Mouse (Mus musculus): ENCODE results near the gene Atf7. TPM values are rescaled to one million over a fixed set of nuclear protein-coding genes. Genes with fewer than 3 reads are reported as not detected.

Gene Atf7
- polyA plus RNA-seq, 1 experiment from 2014 or later: 25.1 TPM

GRCm38 (mm10) chr15:102506864-102507263 lies 118.4 kb downstream of the Atf7 start:
- no peak overlapping the region for H3K27ac ChIP-seq (replicated peaks)
- peaks cover 32% of the 10 kb centered on the region for H3K4me1 ChIP-seq
- no peak for DNase-seq (ENCODE audit: low spot score)
- H3K9me3 ChIP-seq: no peaks in the 10 kb centered on the region
- WGBS: 92% methylated on average over 1 of the region's 1 CpGs
- H3K27me3 ChIP-seq (replicated peaks; ENCODE audit: low read depth, poor library complexity, severe bottlenecking): no peaks in the 10 kb centered on the region
- peaks cover 66% of the 10 kb centered on the region for H3K36me3 ChIP-seq (replicated peaks)
- no peak overlapping the region for H3K4me3 ChIP-seq

GRCm38 (mm10) chr15:102506464-102506830 lies 118.8 kb downstream of the Atf7 start:
- Histone ChIP-seq H3K9me3 (no peaks in the 10 kb centered on the region), H3K36me3 (replicated peaks) (peaks cover 70% of the 10 kb centered on the region), H3K4me1 (peaks cover 28% of the 10 kb centered on the region), H3K27ac (replicated peaks) (no peak overlapping the region), H3K4me3 (no peak overlapping the region), H3K27me3 (replicated peaks; ENCODE audit: low read depth, poor library complexity, severe bottlenecking) (no peaks in the 10 kb centered on the region)
- WGBS: 69% methylated on average over 2 of the region's 2 CpGs
- DNase-seq (ENCODE audit: low spot score): no peak

GRCm38 (mm10) chr15:102505770-102506463 lies 119.3 kb downstream of the Atf7 start:
- WGBS: 92% methylated on average over 9 of the region's 9 CpGs
- Histone ChIP-seq H3K4me3 (no peak overlapping the region), H3K4me1 (peaks cover 22% of the 10 kb centered on the region), H3K27ac (replicated peaks) (no peak overlapping the region), H3K9me3 (no peaks in the 10 kb centered on the region), H3K36me3 (replicated peaks) (peaks cover 76% of the 10 kb centered on the region), H3K27me3 (replicated peaks; ENCODE audit: low read depth, poor library complexity, severe bottlenecking) (no peaks in the 10 kb centered on the region)
- no peak for DNase-seq (ENCODE audit: low spot score)

DNA sequence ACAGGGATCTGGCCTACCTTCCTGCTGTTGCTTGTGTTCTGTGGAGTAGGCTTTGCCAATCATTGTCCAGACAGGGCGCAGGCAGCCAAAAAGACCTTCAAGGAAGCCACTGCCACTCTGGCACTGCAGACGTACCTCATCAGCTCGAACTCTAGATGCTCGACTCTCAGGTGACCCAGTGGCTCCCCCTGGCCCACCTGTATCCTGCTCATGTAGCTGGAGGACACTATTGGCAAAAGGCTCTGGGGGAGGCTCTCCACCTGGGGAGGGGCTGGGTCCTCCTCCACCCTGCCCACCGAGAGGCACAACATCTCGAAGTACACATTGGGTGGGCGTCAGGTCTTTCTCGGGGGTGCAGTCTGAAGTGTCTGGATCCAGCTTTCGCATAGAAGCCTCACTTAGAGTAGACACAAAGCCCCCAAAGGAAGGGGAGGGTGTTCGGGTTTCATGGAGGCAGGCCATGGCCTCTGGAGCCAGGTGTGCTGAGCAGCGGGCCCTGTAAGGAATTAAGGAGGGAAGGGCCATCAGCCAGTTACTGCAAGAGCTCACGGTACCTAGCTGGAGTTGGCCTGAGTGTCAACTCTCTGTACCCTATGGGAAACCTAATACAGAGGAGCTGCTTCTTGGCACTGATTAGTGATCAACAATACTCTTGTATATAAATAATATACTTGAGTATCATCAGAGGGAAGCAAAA lies 120.0 kb downstream of the Atf7 start:
- H3K36me3 ChIP-seq (replicated peaks): peaks cover 83% of the 10 kb centered on the region

DNA sequence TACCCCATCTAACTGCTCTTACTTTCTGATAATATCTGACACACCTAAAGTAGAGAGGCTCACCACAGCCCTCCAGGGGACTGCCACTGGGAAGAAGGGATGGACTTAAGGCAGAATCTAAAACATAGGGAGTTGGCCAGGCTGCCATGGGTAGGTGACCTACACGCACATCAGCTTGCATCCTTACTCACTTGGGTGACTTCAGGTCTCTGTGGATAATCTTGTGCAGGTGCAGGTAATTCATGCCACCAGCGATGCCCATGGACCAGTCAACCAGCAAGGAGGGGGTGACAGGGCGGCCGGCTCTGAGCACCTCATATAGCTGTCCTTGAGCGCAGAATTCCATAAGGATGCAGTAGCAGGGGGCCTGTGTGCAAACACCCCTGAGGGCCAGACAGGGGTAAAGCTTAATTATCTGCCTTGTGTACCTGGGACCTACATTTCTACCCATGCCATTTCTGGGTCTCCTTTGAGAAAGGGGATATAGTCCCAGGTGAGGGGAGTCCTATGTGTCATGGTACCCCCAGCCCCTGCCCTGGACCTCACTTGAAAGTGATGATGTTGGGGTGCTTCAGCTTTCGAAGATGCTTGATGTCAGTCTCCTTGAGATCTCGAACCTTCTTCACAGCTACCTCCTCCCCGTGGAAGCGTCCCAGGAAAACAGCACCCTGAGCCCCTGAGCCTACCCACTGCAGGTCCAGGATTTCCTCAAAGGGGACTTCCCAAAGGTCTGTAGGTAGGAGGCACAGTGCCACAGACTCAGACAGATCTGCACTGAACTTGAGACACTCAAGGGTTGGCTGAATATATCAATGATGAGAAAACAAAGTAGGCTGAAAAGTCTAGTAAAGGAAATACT lies 121.1 kb downstream of the Atf7 start:
- peaks cover 93% of the 10 kb centered on the region for H3K36me3 ChIP-seq (replicated peaks)
- no peak overlapping the region for H3K4me3 ChIP-seq
- H3K9me3 ChIP-seq: no peaks in the 10 kb centered on the region
- H3K4me1 ChIP-seq: peaks cover 6% of the 10 kb centered on the region; the same call in 1 of the 2 replicates
- 89% methylated on average over 9 of the region's 9 CpGs for WGBS
- no peak for DNase-seq (ENCODE audit: low spot score)
- H3K27ac ChIP-seq (replicated peaks): no peak overlapping the region
- H3K27me3 ChIP-seq (replicated peaks; ENCODE audit: low read depth, poor library complexity, severe bottlenecking): no peaks in the 10 kb centered on the region

More for the DNA sequence above, 120.0 kb downstream of the Atf7 start:
- Histone ChIP-seq H3K4me1 (peaks cover 15% of the 10 kb centered on the region), H3K27ac (replicated peaks) (no peak overlapping the region), H3K4me3 (no peak overlapping the region), H3K9me3 (no peaks in the 10 kb centered on the region), H3K27me3 (replicated peaks; ENCODE audit: low read depth, poor library complexity, severe bottlenecking) (no peaks in the 10 kb centered on the region)
- WGBS: 79% methylated on average over 12 of the region's 12 CpGs
- no peak for DNase-seq (ENCODE audit: low spot score)

DNA sequence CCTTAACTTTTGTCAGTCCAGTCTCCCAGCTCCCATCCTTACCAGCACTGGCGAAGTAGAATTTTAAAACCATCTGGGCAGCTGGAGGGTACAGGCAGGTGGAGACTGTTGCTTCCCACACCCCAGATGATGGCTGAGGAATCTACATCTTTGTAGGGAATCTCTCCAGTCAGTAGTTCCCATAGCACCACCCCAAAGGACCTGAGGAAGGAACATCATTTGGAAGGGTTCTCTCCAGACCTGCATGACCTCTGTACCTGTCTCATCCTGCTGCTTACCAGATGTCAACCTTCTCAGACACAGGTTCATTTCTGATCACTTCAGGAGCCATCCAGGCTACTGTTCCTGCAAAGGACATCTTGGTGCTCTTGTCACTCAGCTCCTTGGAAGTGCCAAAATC lies 121.8 kb downstream of the Atf7 start, which contains the start of gene Gm10337:
Gene Gm10337 (plus strand): TSS at position 276 of the 400 bp plus-strand sequence.
- Histone ChIP-seq H3K9me3 (no peaks in the 10 kb centered on the region), H3K27ac (replicated peaks) (no peak within 1 kb of the TSS), H3K4me3 (no peak within 1 kb of the TSS), H3K36me3 (replicated peaks) (peaks cover 95% of the 10 kb centered on the region), H3K4me1 (peaks cover 6% of the 10 kb centered on the region; the same call in 1 of the 2 replicates), H3K27me3 (replicated peaks; ENCODE audit: low read depth, poor library complexity, severe bottlenecking) (no peaks in the 10 kb centered on the region)
- WGBS: 93% methylated on average over 1 of the region's 1 CpGs
- no peak for DNase-seq (ENCODE audit: low spot score)

- H3K4me1 ChIP-seq: peaks cover 6% of the 10 kb centered on the region; the same call in 1 of the 2 replicates
- no peaks in the 10 kb centered on the region for H3K9me3 ChIP-seq
- H3K36me3 ChIP-seq (replicated peaks): peaks cover 96% of the 10 kb centered on the region
- 78% methylated on average over 9 of the region's 9 CpGs for WGBS
- DNase-seq (ENCODE audit: low spot score): no peak
- no peaks in the 10 kb centered on the region for H3K27me3 ChIP-seq (replicated peaks; ENCODE audit: low read depth, poor library complexity, severe bottlenecking)
- no peak overlapping the region for H3K4me3 ChIP-seq
- no peak overlapping the region for H3K27ac ChIP-seq (replicated peaks)
Observed at GRCm38 (mm10) chr15:102502254-102502840, 122.9 kb downstream of the Atf7 start.

DNA sequence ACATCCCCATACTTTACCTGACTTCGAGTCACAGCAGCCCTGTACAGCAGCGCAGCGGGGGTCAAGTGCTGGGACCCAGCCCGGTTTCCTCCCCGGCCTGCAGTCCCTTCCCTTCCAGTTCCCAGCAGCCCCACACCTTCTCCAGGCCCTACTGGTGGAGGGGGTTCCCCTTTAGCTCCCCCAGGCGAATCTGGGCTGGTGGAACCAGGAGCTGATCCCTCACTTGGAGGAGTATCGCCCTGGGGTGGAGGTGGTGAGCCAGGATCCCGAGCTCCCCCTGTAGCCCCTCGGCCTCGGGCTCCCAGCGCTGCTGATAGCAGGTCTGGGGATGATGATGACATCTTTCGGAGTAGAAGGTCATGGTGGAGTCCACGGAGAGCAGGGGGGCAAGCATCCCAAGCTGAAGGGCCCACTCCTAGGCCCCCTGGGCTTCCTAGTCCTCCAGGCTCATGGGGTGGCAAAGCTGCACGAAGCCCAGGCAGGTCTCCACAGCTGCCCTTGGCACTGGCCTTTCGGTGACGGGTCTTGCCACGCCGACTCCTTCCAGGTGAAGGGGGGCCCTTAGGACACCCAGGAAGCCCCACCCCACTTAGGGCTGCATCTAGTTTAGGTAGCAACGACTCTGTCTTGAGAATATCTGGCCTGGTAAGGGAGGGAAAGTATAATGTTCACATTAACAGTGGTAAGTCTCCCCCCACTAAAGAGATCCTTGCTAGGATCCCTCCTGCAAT lies 124.0 kb downstream of the Atf7 start:
- Histone ChIP-seq H3K36me3 (replicated peaks) (peaks cover 99% of the 10 kb centered on the region), H3K27ac (replicated peaks) (no peak overlapping the region), H3K27me3 (replicated peaks; ENCODE audit: low read depth, poor library complexity, severe bottlenecking) (no peaks in the 10 kb centered on the region), H3K4me1 (peaks cover 6% of the 10 kb centered on the region; the same call in 1 of the 2 replicates), H3K9me3 (no peaks in the 10 kb centered on the region), H3K4me3 (no peak overlapping the region)
- no peak for DNase-seq (ENCODE audit: low spot score)
- 89% methylated on average over 19 of the region's 19 CpGs for WGBS

GRCm38 (mm10) chr15:102500479-102500878 lies 124.8 kb downstream of the Atf7 start:
- 94% methylated on average over 5 of the region's 5 CpGs for WGBS
- Histone ChIP-seq H3K36me3 (replicated peaks) (peaks cover 99% of the 10 kb centered on the region), H3K4me3 (no peak overlapping the region), H3K27ac (replicated peaks) (no peak overlapping the region), H3K27me3 (replicated peaks; ENCODE audit: low read depth, poor library complexity, severe bottlenecking) (no peaks in the 10 kb centered on the region), H3K4me1 (peaks cover 3% of the 10 kb centered on the region; the same call in 1 of the 2 replicates), H3K9me3 (no peaks in the 10 kb centered on the region)
- no peak for DNase-seq (ENCODE audit: low spot score)

DNA sequence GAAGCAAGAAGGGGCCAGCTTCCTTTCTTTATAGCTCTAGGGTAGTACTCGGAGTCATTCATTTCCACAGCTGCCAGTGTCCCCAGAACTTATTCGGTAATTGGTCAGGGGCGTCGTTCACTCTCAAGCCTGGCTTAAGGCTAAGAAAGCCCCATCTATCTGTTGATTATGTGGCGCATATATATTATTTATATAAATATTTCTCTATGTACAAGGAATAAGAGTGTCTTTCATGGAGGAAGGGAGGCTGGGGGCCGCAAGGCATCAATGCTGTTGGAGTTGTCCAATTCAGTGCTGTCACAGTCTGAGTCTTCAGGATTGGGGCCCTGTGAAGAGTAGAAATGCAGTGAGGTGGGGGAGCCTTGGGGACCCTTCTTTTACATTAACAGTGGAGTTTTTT lies 125.4 kb downstream of the Atf7 start:
- WGBS: 92% methylated on average over 6 of the region's 6 CpGs
- Histone ChIP-seq H3K36me3 (replicated peaks) (peaks cover 99% of the 10 kb centered on the region), H3K4me3 (no peak overlapping the region), H3K27ac (replicated peaks) (no peak overlapping the region), H3K4me1 (no peaks in the 10 kb centered on the region), H3K9me3 (no peaks in the 10 kb centered on the region), H3K27me3 (replicated peaks; ENCODE audit: low read depth, poor library complexity, severe bottlenecking) (no peaks in the 10 kb centered on the region)
- DNase-seq (ENCODE audit: low spot score): no peak

DNA sequence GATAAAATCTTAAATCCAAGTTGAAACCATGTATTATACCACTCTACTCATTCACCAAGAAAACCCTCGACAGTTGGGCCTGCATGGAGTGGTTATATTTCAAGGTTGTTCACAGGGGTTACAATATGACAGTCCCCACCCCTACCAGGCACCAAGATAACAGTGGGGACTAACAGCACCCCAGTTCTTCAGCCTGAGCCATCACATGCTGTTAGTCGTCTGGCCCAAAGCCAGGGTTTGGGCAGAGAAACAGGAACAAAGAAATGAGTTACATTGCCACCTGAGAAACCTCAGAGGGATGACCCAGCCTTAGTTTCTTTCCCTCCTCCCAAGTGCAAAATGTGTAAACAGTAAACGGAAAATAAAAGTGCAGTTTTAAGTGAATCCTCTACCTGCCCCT lies 125.9 kb downstream of the Atf7 start:
- Histone ChIP-seq H3K4me3 (no peak overlapping the region), H3K4me1 (no peaks in the 10 kb centered on the region), H3K9me3 (no peaks in the 10 kb centered on the region), H3K36me3 (replicated peaks) (peaks cover 99% of the 10 kb centered on the region), H3K27me3 (replicated peaks; ENCODE audit: low read depth, poor library complexity, severe bottlenecking) (no peaks in the 10 kb centered on the region), H3K27ac (replicated peaks) (no peak overlapping the region)
- DNase-seq (ENCODE audit: low spot score): no peak
- WGBS: 82% methylated on average over 3 of the region's 3 CpGs

DNA sequence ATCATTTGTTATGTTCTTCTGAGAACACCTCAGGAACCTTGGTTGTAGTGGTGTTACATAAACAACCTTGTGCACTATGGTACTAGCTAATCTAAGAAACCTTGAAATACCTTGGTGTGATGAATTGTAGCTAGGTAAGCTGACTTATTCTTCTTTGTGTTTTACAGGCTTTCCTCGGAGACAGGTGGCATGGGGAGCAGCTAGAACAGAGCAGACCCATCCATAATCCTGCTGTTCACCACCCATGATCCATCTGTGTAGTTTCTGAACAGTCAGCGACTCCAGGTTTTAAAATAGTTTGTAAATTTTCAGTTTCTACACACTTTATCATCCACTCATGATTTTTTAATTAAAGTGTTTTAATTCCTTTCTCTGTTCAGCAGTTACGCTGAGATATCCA lies 126.9 kb downstream of the Atf7 start:
- peaks cover 99% of the 10 kb centered on the region for H3K36me3 ChIP-seq (replicated peaks)
- no peaks in the 10 kb centered on the region for H3K27me3 ChIP-seq (replicated peaks; ENCODE audit: low read depth, poor library complexity, severe bottlenecking)
- H3K4me1 ChIP-seq: no peaks in the 10 kb centered on the region
- no peak overlapping the region for H3K27ac ChIP-seq (replicated peaks)
- no peaks in the 10 kb centered on the region for H3K9me3 ChIP-seq
- 92% methylated on average over 3 of the region's 3 CpGs for WGBS
- no peak for DNase-seq (ENCODE audit: low spot score)
- H3K4me3 ChIP-seq: no peak overlapping the region
